Mouse (Mus musculus) CD4-positive helper T cell, adult 2 months (primary cell): Measurements from ENCODE around the gene Prcp.

Source experiments
- DNase-seq: peaks from one replicate; pipeline ENCODE4 v3.0.0-alpha.2; 2012; ENCODE audit warnings: low read depth, missing footprints, low spot score

Prcp gene

DNA sequence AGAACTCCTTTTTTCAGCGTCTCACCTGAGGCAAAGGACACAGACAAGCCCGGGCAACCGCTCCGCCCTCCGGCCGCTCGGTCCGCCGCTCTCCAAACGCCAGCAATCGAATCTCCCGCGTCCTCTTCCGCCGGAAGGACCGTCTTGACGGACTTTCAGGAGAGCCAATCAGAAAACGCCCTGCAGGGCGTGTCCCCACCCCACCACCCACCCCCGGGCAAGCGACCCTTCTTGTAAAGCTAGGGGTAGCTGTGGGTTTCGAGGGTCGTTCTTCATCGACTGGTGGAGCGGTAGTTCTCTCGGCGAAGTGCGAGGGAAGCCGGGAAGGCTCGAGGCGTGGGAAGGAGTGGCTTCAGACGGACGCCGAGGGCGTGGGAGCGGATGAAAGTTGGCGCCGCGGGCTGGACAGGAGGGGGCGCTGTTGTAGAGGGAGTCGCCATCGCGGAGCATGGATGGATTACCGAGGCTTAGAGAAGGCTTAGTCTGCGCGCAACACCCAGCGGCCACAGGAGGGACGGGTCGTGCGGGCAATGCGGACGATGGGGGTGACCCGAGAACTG lies at the start of gene Prcp, which contains the start of gene Ddias:
Gene Prcp (plus strand): TSS at position 355 of the 560 bp plus-strand sequence.
Gene Ddias (minus strand): TSS at position 132 of the 560 bp plus-strand sequence.
- DNase-seq: peak; percentile 94

DNA sequence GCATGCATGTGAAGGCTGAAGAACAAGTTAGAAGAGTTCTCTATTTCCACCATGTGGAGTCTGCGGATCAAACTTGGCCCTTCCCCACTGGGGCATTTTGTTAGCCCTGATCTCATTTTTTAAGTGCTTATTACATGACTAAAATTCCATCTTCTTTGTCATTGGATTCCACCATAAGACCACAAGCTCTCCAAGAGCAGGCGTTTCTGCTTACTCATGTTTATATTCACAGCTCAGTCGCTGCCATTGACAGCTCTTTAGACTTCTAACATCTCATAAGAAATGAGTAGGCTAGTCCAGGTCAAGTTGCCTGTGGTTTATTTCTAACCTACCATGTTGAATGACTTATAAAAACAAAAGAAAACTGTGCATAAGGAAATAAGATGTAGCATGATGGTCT lies 48.0 kb upstream of the Prcp start:
- no peak for DNase-seq

- no peak for DNase-seq
These were observed 46.3 kb upstream of the Prcp start for GRCm38 (mm10) chr7:92827981-92828380.

- no peak for DNase-seq
These were observed 41.9 kb upstream of the Prcp start for GRCm38 (mm10) chr7:92832395-92832794.

DNA sequence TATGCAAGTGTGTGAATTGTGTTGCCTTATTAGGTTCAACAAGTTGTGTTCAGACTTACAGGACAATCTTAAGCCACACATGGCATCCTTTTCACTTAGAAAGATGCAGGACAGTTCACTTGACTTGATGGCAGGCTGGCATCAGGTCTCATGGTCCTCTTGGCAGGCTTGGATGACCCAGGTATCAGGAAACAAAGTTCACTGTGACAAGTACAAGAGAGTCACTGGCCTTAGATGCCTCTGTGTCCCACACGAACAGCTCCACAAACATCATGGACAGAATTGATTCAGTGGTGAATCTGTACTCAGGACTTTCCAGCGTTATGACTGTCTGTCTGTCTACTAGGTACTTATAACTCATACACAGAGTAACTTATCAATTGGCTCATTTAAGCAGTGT lies 39.9 kb upstream of the Prcp start:
- no peak for DNase-seq

DNA sequence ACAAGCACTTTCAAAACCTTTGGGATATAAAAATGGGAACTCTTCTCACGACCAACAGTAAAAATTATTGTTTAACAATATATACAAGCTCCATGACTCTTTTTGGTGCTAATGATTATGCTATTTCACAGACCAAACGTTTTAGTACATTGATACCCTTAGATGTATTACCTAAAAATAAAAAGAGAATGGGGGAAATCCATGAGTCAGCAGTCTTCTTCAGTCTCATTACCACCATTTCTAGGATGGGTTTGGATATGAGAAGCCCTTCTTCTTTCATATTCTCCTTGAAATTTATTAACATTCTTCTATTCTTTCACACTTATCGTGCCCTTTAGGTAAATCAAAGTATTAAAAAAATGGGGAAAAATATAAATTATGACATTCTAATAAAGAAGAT lies 37.8 kb upstream of the Prcp start:
- no peak for DNase-seq

DNA sequence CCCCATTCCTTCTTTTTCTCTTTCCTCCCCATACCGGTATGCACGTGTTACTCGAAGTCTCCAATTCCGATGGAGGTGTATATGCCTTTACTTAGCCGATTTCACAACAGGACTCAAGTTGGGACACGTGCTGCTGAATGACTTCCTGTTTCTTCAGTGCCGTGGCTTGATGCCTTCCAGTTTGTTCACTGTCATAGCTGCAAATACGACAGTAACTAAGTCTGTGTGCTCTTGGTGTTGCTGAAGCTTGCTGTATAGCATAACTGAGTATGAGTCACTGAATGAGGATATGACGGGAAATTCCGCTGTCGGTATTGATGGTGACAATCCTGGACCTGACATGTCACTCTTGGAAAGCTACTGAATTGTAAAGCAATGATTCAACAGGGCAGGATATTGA lies 37.0 kb upstream of the Prcp start:
- no peak for DNase-seq

- DNase-seq: no peak
These were observed 36.4 kb upstream of the Prcp start for GRCm38 (mm10) chr7:92837907-92838306.

DNA sequence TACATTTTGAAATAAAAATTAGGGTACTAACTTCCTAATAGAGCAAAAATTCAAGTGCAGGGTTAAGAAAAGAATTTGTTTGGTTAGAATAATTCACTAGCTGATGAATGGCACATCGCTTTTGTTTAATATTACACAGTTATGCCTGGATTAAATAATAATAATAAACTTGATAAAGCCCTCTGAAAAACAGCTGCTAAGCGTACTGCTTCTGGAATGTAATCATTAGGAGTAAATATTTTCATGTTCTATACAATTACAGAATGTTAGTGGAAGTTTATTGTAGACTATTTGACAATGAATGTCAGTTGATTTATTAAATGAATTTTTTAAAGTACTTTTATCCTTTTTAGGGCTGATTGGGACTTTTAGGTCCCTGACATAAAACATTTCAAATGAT lies 32.0 kb upstream of the Prcp start:
- DNase-seq: no peak

GRCm38 (mm10) chr7:92848246-92848645 lies 26.0 kb upstream of the Prcp start:
- no peak for DNase-seq

DNA sequence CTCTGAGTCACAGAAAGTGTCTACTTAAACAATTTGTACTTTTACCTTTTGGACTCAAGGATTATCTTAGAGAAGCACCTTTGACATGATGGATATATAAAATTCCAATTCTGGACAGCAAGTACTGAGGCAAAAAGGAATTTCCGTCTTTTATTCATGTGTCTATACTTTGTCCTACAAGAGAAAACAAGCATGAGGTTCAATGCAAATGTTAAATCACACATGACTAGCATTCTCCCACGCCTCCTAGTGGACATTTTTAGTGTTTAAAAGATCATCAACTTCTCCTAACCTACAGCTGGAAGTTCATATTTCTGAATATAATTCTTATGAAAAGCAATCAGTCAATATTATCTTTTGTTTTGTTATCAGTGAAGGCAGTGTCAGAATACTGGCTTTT lies 7.7 kb upstream of the Prcp start:
- DNase-seq: peak; percentile 47

- DNase-seq: peak; percentile 40
These were observed 4.1 kb upstream of the Prcp start for GRCm38 (mm10) chr7:92870161-92870560.

DNA sequence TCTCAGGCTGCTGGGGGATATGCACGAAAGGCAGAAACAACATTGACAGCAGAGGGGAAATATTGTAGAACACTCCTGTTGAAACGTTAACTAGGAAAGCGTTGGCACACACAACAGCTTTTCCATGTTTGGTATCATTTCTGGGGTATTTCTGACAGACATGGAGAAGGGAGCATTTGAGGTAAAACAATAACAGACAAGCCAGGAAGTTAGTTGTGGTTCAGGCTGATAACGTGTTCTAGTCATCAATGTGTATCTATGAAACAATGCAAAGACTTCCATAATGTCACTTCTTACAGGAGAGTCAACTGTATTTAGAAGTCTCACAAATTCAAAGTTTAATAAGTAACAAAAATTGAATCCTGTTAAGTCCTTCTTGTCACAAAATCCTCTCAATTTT lies 2.7 kb upstream of the Prcp start:
- no peak for DNase-seq

- peak; percentile 98 for DNase-seq
These were observed 615 bp downstream of the Prcp start for GRCm38 (mm10) chr7:92874761-92875408.

DNA sequence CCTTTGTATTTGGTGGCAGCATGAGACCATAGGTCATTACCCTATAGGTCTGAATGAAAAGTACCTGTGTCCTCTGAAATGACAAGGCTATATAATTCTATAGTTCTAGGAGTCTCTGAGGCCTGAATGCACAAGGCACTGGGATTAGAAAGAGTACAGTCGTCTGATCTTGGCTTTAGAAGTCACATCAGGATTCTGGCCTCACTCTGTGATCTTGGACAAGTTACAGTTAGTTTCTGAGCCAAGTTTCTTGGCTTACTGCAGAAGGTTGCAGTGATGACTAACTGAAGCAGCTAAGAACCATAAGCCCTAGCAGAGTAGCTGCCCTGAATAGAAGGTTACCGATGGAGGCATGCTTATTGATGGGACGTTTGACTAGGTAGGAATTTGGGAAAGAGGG lies 1.8 kb downstream of the Prcp start:
- peak; percentile 12 for DNase-seq

DNA sequence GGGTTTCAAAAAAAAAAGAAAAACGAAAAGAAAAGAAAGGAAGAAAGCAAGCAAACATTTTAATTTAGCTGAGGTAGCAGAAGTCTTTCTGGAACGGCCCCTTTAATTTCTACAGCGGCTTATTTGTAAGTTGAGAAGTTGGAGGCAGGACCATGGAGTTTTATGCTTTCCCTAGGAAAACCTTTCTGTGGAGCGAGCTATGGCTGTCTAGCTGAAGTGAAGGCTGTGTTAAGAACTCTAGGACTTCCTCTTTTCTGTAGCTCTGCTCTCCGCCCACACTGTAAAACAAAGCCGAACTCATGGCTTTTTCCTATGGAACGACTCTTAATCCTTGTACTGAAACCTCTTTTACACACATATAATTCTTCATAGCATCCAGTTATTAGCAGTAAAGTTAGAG lies 2.3 kb downstream of the Prcp start:
- DNase-seq: no peak

GRCm38 (mm10) chr7:92878575-92879285 lies 4.5 kb downstream of the Prcp start:
- no peak for DNase-seq

DNA sequence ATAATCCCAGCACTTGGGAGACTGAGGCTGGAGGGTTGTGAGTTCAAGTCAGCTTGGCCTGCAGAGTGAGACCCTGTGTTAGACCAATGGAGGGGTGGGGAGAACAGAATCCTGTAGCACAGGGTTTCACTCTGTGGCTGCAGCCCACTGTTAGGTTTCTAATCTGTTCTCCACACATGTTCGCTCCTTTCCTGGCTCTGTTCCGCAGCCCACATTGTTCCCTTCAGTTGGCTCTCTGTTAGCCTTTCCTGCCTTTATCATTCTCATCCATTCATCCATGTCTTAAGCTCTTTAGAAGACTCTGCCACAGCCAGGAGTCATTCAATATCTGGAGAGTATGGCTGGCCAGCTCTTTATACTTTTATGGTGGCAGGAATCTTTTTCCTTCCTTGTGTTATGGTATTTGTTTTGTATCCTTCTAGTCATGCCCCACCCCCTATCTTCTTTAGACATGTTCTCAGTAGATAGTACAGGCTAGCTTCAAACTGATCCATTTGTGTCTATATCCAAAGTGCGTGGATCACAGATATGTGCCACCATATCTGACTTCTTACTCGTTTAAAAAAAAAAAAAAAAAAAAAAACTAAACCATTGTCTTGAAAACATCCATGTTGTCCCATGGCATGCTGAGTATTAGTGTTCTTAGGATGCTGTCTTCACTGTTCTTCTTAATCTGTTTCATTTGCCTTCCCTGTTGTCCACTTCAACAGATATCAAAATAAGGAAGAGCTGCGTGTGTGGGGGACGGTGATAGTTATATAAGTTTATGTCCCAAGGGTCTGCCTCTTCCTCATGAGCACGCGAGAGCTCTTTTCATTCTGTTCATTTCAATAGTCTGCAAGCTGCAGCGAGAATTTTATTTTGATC lies 9.8 kb downstream of the Prcp start:
- DNase-seq: no peak

DNA sequence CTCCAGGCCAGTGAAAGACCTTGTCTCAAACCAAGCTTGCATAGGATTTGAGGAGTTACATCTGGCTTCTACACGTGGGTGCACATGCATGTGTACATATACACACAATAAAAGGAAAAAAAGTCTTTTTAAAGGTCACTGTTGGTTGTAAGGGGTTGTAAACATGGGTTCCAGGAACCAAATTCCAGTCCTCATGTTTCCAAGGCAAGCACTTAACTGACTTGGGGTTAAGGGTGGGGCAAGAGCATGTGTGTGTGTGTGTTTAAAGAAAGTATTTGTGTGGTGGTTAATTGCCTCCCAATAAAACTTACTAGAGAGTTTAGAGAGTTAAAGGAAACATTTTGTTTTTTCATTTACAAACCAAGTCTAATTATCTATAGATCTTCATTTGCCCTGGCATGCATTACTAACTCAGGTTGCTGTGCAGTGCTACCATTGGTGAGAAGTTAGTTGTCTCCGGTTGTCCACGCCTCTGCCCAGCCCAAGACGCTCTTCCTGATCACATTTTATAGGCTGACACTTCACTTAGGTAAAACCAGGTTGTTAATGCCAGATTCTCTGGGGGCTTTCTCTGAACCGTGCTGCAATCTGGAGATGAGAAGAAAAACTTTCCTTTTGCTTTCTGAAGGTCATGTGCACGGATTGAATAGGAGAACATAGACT lies 10.9 kb downstream of the Prcp start:
- no peak for DNase-seq

DNA sequence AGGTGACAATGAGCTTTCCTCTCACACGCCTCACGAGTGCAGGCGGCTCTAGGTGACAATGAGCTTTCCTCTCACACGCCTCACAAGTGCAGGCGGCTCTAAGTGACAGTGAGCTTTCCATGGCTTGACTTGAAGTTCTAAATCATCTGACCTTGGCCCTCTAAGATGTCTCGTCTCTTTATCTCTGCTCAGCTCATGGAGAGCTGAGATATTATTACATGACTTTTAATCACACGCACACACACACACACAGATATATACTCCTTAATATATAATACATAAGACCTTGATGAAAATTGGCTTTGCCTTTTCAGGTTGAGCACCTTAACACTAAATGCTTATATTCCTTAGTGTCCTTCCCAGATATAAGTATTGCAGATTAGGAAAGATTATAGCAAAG lies 12.5 kb downstream of the Prcp start:
- no peak for DNase-seq

DNA sequence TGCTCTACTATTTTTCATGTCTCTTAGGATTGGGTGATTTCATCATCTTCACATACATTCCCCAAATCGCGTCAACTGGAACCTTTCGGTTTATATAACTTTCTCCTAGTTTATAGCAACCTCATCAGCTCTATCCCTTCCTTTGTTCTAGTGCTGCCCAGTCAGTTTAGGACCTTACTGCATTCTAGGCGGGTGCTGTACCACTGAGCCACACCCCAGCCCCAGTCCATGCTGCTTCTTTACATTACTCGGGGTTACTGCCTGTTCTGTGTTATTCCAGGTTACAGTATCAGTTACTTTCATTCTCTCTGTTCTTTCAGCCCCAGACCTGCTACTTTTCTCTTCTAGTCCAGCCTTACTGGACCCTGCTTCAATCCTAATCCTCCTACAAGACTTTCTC lies 13.0 kb downstream of the Prcp start:
- no peak for DNase-seq

DNA sequence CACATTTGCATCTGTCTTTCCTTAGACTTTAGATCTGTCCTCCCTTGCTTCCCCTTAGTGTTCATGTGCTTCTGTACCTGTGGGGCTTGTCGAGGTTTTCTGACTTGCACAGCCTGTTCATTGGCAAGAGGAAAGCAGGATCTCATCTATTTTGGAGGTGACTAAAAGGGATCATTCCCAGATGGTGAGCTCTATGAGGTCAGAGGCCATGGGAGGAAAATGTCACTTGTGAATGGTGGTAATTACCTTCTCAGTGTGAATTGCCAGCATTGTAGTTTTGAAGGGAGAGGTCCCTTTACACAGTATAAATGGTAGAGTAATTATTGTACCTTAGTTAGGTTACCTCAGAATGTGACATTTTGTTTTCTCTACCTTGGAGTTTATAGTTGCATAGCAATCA lies 15.9 kb downstream of the Prcp start:
- no peak for DNase-seq
